Mouse (Mus musculus): ENCODE data around the gene Dpp6.

DNA sequence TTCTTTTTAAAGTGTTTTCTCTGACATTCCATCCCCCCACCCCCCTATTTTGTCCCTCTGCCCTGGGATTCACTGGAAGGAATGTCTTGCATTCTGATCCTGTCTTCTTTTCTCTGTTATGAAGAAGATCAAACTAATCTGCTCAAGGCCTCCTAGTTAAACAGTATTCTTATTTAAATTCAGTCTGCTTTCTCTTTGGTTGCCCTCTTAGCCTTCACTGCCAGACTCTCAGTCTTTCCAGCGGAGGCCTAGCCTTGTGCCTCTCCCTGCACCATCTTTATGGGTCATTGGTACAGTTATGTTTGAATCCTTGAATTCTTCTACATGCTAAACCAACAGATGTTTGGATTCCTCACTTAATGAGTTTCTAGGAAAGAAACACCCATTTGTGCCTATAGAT, 211.6 kb downstream of the Dpp6 start:
- TF ChIP-seq GATA1 (IDR thresholded peaks at IDR 0.05; ENCODE audit: low read depth, low read length) = no peak
- no peak for TF ChIP-seq RAD21 (IDR thresholded peaks at IDR 0.05; ENCODE audit: low read depth, low read length)
- TF ChIP-seq TCF12 (IDR thresholded peaks at IDR 0.05; ENCODE audit: low read depth, low read length) = no peak
- TF ChIP-seq HCFC1 (IDR thresholded peaks at IDR 0.05; ENCODE audit: low read depth, low read length) = no peak
- TF ChIP-seq POLR2AphosphoS2 (IDR thresholded peaks at IDR 0.05; ENCODE audit: low read length) = no peak
- no peak for TF ChIP-seq MAFK (IDR thresholded peaks at IDR 0.05; ENCODE audit: borderline replicate concordance, low read depth, low read length)

Data from MEL (cell line).